Mouse (Mus musculus): Measurements from ENCODE around the gene Gm8165. TPM values are rescaled to one million over a fixed set of nuclear protein-coding genes. Genes with fewer than 3 reads are reported as not detected.
"Not testable (repeated sequence)": the region's sequence is repeated elsewhere in the genome, so short reads cannot be mapped to it uniquely, and the experiment has no call there.

Gm8165 gene
- total RNA-seq (2021): not detected

- intact Hi-C loops (cut with DNase I): not testable (repeated sequence)
These were observed at the start of gene Gm8165 for GRCm38 (mm10) chr14:43677099-43677498. Gm8165 (minus strand) TSS chr14:43677199.

GRCm38 (mm10) chr14:43697621-43698020 lies 20.6 kb upstream of the Gm8165 start, which contains the start of gene Gm7324:
Gm7324 (plus strand) TSS chr14:43697828.
- intact Hi-C loops (cut with DNase I); DNase-seq (ENCODE audit: low spot score in 2 of 2): not testable (repeated sequence)

More at GRCm38 (mm10) chr14:43677099-43677498, at the start of gene Gm8165:
- DNase-seq (ENCODE audit: low spot score in 2 of 2): not testable (repeated sequence)

Other genes with a start within 250 kb of the Gm8165 start
- not detected for gene Gm5799, start 133.6 kb downstream of the Gm8165 start, total RNA-seq (2021)
- gene Gm17654, start 98.1 kb downstream of the Gm8165 start, total RNA-seq (2021): not detected
- gene Gm10375, start 69.2 kb downstream of the Gm8165 start, total RNA-seq (2021): not detected
- gene Gm7324, start 20.6 kb upstream of the Gm8165 start, total RNA-seq (2021): 1 to 10 TPM; 1.1 to 2.3 TPM
- not detected for gene Gm16506, start 50.3 kb upstream of the Gm8165 start, total RNA-seq (2021)
- gene Gm6526, start 70.7 kb upstream of the Gm8165 start, total RNA-seq (2021): not detected
- gene Gm8180, start 107.5 kb upstream of the Gm8165 start, total RNA-seq (2021): not detected
- not detected for gene Ear1, start 198.3 kb upstream of the Gm8165 start, total RNA-seq (2021)
- gene Ear10, start 246.4 kb upstream of the Gm8165 start, total RNA-seq (2021): not detected
- gene Gm8113, start 248.2 kb upstream of the Gm8165 start, total RNA-seq (2021): not detected